Mouse (Mus musculus) testis, adult 2 months (tissue): ENCODE measurements at regions not wholly inside any gene's neighbourhood (a gene's known extent, or its start where the extent isn't known, plus 50 kb on each side); places are given as distances from the start of the nearest gene placed in this dataset.

ENCODE experiments used
- H3K27ac ChIP-seq: fragments of 200-500 bp; 2 replicates; pipeline ENCODE4 v1.5.1; 2012; ENCODE audit warnings: low read depth, low read length; ENCODE audit not compliant: control insufficient read depth, insufficient read depth
- H3K27me3 ChIP-seq: fragments of 200-500 bp; 2 replicates; pipeline ENCODE4 v1.6.1; 2012; ENCODE audit warnings: mild to moderate bottlenecking, low read length, moderate library complexity; ENCODE audit not compliant: control insufficient read depth, insufficient read depth
- H3K36me3 ChIP-seq: fragments of 200-500 bp; 2 replicates; pipeline ENCODE4 v1.6.1; 2012; ENCODE audit warnings: mild to moderate bottlenecking, low read length; ENCODE audit not compliant: control insufficient read depth, insufficient read depth
- H3K4me1 ChIP-seq: fragments of 200-500 bp; 2 replicates; pipeline ENCODE4 v1.6.1; 2012; ENCODE audit warnings: low read length; ENCODE audit not compliant: control insufficient read depth, insufficient read depth
- H3K4me3 ChIP-seq: fragments of 200-500 bp; 2 replicates; pipeline ENCODE4 v1.5.1; 2012; ENCODE audit warnings: low read depth, mild to moderate bottlenecking, low read length, moderate library complexity, mixed read lengths; ENCODE audit not compliant: control insufficient read depth
- CTCF ChIP-seq: fragments of 200-500 bp; IDR thresholded peaks from 2 replicates; pipeline ENCODE4 v1.5.1; 2012; ENCODE audit warnings: low read depth, mild to moderate bottlenecking, inconsistent platforms, low read length, moderate library complexity; ENCODE audit not compliant: control insufficient read depth, insufficient read depth, insufficient replicate concordance
- POLR2A ChIP-seq: fragments of 200-500 bp; IDR thresholded peaks from 2 replicates; pipeline ENCODE4 v1.6.1; 2012; ENCODE audit warnings: low read depth, mild to moderate bottlenecking, inconsistent platforms, low read length, moderate library complexity; ENCODE audit not compliant: control insufficient read depth

DNA sequence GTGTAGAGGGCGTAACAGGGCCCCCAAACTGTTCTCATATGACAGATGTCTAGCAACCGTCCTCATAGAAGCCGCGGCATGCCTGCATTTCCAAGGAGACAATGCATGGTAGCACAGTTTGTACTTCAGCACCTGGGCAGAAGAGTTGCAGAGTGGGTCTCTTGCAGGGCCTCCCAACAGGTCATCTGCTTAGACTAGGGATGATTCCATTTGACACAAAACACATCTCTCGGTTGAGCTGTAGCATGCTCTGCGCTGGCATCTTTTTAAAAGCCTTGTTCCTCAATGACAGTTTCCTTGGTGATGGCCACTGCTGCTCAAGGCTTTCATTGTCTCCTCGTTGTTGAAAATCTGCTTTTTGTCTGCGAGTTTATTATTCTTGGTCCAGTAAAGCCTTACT, 546.1 kb downstream of the Ttll7 start:
- TF ChIP-seq CTCF = no peak
- TF ChIP-seq POLR2A = no peak
- Histone ChIP-seq H3K4me3 (no peak overlapping the region), H3K36me3 (no peaks in the 10 kb centered on the region), H3K27me3 (no peaks in the 10 kb centered on the region), H3K4me1 (no peaks in the 10 kb centered on the region), H3K27ac (no peak overlapping the region)

DNA sequence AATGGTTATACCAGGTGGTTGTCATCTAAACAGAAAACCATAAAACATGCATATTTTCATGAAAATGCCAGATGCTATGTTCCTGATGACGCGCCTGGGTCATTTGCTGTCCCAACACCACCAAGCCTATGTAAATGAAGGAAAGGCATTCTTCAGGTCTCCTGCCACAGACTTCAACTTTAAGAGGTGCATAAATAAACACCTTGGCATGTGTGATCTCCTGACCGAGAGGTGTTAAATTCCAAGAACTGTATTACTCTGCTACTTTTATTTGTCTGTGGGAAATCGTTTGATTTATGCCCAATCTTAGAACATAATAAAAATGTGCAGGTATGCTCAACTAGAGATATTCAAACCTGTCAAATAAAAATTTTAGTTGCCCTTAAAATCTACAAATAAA, 560.1 kb downstream of the Ttll7 start:
- no peaks in the 10 kb centered on the region for H3K36me3 ChIP-seq
- no peak for TF ChIP-seq CTCF
- TF ChIP-seq POLR2A = no peak
- H3K27ac ChIP-seq = no peak overlapping the region
- no peaks in the 10 kb centered on the region for H3K4me1 ChIP-seq
- H3K4me3 ChIP-seq = no peak overlapping the region
- H3K27me3 ChIP-seq = no peaks in the 10 kb centered on the region

DNA sequence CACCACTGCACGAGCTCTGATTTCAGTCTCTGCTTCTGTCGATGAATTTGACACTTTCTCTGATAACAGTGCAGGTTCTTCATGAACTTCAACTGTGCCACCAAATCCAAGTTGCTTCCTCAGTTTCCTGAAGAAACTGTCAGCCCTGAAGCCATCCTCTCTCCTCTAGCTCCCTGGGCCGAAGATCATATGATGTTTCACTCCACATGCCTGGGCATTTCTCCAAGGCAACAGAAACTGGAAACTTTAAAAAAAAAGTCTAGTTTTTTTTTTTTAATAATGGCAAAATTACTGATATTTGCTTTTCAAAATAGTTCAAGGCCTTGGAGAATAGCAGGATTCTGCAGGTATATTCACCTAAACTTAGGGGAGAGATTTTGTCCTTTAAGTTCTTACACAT, 564.8 kb downstream of the Ttll7 start:
- H3K4me3 ChIP-seq = no peak overlapping the region

DNA sequence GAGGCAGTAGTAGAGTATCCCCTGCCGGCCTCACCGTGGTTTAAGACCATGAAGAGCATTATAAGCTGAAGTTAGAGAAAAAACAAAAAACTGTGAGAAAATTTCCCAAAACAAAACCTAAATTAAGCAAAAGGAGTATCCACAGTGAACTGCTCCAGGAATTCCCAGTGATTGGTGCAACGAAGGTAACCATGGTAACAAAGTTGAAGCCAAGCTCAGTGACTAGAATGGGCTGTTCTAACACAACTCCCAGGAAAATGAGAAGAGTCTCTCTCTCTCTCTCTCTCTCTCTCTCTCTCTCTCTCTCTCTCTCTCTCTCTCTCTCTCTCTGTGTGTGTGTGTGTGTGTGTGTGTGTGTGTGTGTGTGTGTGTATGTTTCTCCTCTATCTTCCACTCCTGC, 567.0 kb downstream of the Ttll7 start:
- H3K27me3 ChIP-seq = no peaks in the 10 kb centered on the region
- no peak overlapping the region for H3K4me3 ChIP-seq
- no peaks in the 10 kb centered on the region for H3K36me3 ChIP-seq
- no peaks in the 10 kb centered on the region for H3K4me1 ChIP-seq
- H3K27ac ChIP-seq = no peak overlapping the region
- TF ChIP-seq CTCF (no peak), POLR2A (no peak)

More for the DNA sequence above, 564.8 kb downstream of the Ttll7 start:
- no peaks in the 10 kb centered on the region for H3K36me3 ChIP-seq
- H3K4me1 ChIP-seq = no peaks in the 10 kb centered on the region
- no peak overlapping the region for H3K27ac ChIP-seq
- TF ChIP-seq POLR2A = no peak
- no peak for TF ChIP-seq CTCF
- no peaks in the 10 kb centered on the region for H3K27me3 ChIP-seq

DNA sequence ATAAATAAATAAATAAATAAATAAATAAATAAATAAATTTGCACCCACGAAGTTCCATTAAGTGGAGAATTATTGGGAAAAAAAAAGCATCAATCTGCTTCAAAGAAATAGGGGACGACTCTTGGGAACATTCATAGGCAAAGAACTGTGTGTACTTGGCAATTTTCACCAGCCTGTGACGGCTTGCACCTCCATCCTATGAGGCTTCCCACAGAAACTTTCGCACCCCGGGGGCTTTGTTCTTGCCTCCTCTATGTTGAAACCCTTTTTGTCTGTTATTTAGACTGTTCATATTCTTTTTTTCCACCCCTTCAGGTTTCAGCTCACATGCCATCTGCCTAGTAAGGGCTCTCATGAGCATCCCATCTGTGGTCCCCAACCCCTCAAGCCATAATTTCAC, 570.0 kb downstream of the Ttll7 start:
- Histone ChIP-seq H3K36me3 (no peaks in the 10 kb centered on the region), H3K4me3 (no peak overlapping the region), H3K27ac (no peak overlapping the region), H3K4me1 (no peaks in the 10 kb centered on the region), H3K27me3 (no peaks in the 10 kb centered on the region)
- TF ChIP-seq POLR2A (no peak), CTCF (no peak)

DNA sequence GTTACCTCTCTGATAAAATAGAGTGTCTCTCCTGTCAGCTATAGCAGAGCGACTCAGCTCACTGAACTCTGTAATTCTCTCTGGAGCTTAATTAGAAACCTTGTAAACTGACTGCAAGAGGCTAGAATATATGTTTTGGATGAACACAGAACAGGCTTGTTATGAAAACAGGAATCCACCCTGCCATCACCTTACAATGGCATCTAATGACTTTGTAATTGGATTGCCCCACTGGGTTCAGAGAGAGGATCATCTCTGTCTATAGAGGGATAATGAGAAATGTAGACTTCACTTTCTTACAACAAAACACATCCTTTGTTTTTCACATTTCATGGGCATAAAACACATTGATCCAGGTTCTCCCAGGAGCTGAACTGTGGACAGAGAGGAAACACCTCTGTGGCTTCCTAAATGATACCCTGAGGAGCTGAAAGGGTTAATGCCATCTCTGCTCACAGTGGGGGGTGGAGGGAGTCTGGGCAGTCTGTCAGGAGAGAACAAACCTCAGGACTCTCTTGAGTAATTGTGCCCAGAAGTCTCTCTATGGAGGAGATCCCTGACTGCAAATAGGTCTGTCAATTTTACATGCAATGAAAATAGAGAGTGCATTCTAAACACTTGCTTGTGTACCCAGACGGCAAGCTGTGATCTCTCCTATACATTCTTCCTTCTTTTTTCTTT, 571.9 kb downstream of the Ttll7 start:
- no peak overlapping the region for H3K4me3 ChIP-seq
- H3K27me3 ChIP-seq = no peaks in the 10 kb centered on the region
- no peaks in the 10 kb centered on the region for H3K36me3 ChIP-seq
- TF ChIP-seq CTCF (no peak), POLR2A (no peak)
- no peak overlapping the region for H3K27ac ChIP-seq
- H3K4me1 ChIP-seq = no peaks in the 10 kb centered on the region

DNA sequence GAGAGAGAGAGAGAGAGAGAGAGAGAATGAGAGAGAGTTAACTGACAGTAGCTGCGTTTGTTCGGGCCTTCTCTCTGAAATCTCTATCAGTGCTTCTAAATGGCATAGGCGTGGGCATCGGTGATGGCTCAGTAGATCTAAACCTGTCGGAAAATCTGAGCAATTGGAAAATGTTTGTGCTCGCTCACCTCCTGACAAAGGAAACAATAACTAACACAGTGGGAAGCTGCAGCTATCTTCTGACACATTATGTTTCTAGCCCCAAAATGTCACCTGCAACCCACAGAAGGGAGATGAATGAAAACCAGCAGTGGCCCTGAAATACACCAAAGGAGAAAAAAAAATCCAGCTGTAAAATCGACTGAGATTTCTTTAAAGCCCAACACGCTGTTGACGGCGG, 576.7 kb downstream of the Ttll7 start:
- no peak overlapping the region; the same call in 1 of the 2 replicates for H3K4me3 ChIP-seq
- TF ChIP-seq POLR2A = no peak
- TF ChIP-seq CTCF = no peak
- no peaks in the 10 kb centered on the region for H3K36me3 ChIP-seq
- no peaks in the 10 kb centered on the region for H3K4me1 ChIP-seq
- no peak overlapping the region for H3K27ac ChIP-seq
- no peaks in the 10 kb centered on the region for H3K27me3 ChIP-seq
